Mouse (Mus musculus): ENCODE results near the gene Fcor.

Fcor gene

GRCm38 (mm10) chr8:3671980-3672491, at the start of gene Fcor:
Gene Fcor, minus strand, starts transcription at chr8:3672362.
- DNase-seq (ENCODE audit: low spot score in 2 of 2) = peak; percentile 72 to 84

GRCm38 (mm10) chr8:3721041-3721440, 48.9 kb upstream of the Fcor start:
- no peak for DNase-seq (ENCODE audit: low spot score in 2 of 2)

GRCm38 (mm10) chr8:3720551-3720950, 48.4 kb upstream of the Fcor start, which contains the start of gene Clec4g:
Gene Clec4g, minus strand, starts transcription at chr8:3720651.
- no peak for DNase-seq (ENCODE audit: low spot score in 2 of 2)

GRCm38 (mm10) chr8:3718559-3718958, 46.4 kb upstream of the Fcor start:
- DNase-seq (ENCODE audit: low spot score in 2 of 2) = peak; percentile 27 to 44

- DNase-seq (ENCODE audit: low spot score in 2 of 2) = no peak
Observed at GRCm38 (mm10) chr8:3717321-3717954, 45.3 kb upstream of the Fcor start.

GRCm38 (mm10) chr8:3711646-3712045, 39.5 kb upstream of the Fcor start:
- DNase-seq (ENCODE audit: low spot score in 2 of 2) = no peak

GRCm38 (mm10) chr8:3710312-3710711, 38.1 kb upstream of the Fcor start:
- DNase-seq (ENCODE audit: low spot score in 2 of 2) = no peak

- DNase-seq (ENCODE audit: low spot score in 2 of 2) = no peak
Observed at GRCm38 (mm10) chr8:3707611-3708010, 35.4 kb upstream of the Fcor start.

- DNase-seq (ENCODE audit: low spot score in 2 of 2) = no peak
Observed at GRCm38 (mm10) chr8:3705711-3706110, 33.5 kb upstream of the Fcor start.

GRCm38 (mm10) chr8:3701491-3701890, 29.3 kb upstream of the Fcor start:
- DNase-seq (ENCODE audit: low spot score in 2 of 2) = no peak

GRCm38 (mm10) chr8:3694121-3694520, 22.0 kb upstream of the Fcor start, which contains the start of gene Fcer2a:
Gene Fcer2a, minus strand, starts transcription at chr8:3694175.
- DNase-seq (ENCODE audit: low spot score in 2 of 2) = no peak

- DNase-seq (ENCODE audit: low spot score in 2 of 2) = no peak
Observed at GRCm38 (mm10) chr8:3690774-3691173, 18.6 kb upstream of the Fcor start.

GRCm38 (mm10) chr8:3687537-3687936, 15.4 kb upstream of the Fcor start:
- no peak for DNase-seq (ENCODE audit: low spot score in 2 of 2)

GRCm38 (mm10) chr8:3685422-3685821, 13.3 kb upstream of the Fcor start:
- no peak for DNase-seq (ENCODE audit: low spot score in 2 of 2)

- no peak for DNase-seq (ENCODE audit: low spot score in 2 of 2)
Observed at GRCm38 (mm10) chr8:3684530-3684929, 12.4 kb upstream of the Fcor start.

- no peak for DNase-seq (ENCODE audit: low spot score in 2 of 2)
Observed at GRCm38 (mm10) chr8:3683408-3684176, 11.4 kb upstream of the Fcor start.

GRCm38 (mm10) chr8:3682435-3682834, 10.3 kb upstream of the Fcor start:
- no peak for DNase-seq (ENCODE audit: low spot score in 2 of 2)

- no peak for DNase-seq (ENCODE audit: low spot score in 2 of 2)
Observed at GRCm38 (mm10) chr8:3679656-3680055, 7.5 kb upstream of the Fcor start.

GRCm38 (mm10) chr8:3679236-3679635, 7.1 kb upstream of the Fcor start:
- no peak for DNase-seq (ENCODE audit: low spot score in 2 of 2)

- DNase-seq (ENCODE audit: low spot score in 2 of 2) = no peak
Observed at GRCm38 (mm10) chr8:3678831-3679230, 6.7 kb upstream of the Fcor start.

GRCm38 (mm10) chr8:3676993-3677579, 4.9 kb upstream of the Fcor start:
- DNase-seq (ENCODE audit: low spot score in 2 of 2) = no peak

GRCm38 (mm10) chr8:3676131-3676992, 4.2 kb upstream of the Fcor start, which contains the start of gene Trappc5:
Gene Trappc5, plus strand, starts transcription at chr8:3676299.
- DNase-seq (ENCODE audit: low spot score in 2 of 2) = peak; percentile 87 to 94
